In genomic region chr7:101393694-101394504, GRCm38 (mm10) we compare ENCODE assay signal across 8 mouse cellular contexts. TPM values are rescaled to one million over a fixed set of nuclear protein-coding genes. Genes with fewer than 3 reads are reported as not detected.
A peak's percentile ranks its signal among the peaks of the same experiment; 100 is the strongest.
DNase-seq lines count a peak whose midpoint lies in the region; ATAC-seq and TF ChIP-seq lines count a peak whose summit lies in the region.

No protein-coding gene starts in this region.

- H3K27me3 ChIP-seq in embryonic facial prominence, embryonic 10.5 days (replicated peaks; ENCODE audit: low read depth, poor library complexity, severe bottlenecking) = no peaks in the 10 kb centered on the region
- H3K27me3 ChIP-seq in heart, embryonic 15.5 days = no peaks in the 10 kb centered on the region
- H3K27me3 ChIP-seq in limb, embryonic 10.5 days (ENCODE audit: low read depth, poor library complexity, severe bottlenecking) = no peaks in the 10 kb centered on the region
- no peaks in the 10 kb centered on the region for H3K27me3 ChIP-seq in myocyte (ENCODE audit: control insufficient read depth, insufficient read depth, insufficient read length)

- H3K4me1 ChIP-seq in embryonic facial prominence, embryonic 10.5 days = peaks cover 38% of the 10 kb centered on the region
- H3K4me1 ChIP-seq in heart, embryonic 15.5 days (replicated peaks) = peaks cover 59% of the 10 kb centered on the region
- peaks cover 44% of the 10 kb centered on the region for H3K4me1 ChIP-seq in limb, embryonic 10.5 days

- peaks cover 18% of the 10 kb centered on the region; the same call in 1 of the 2 replicates for H3K36me3 ChIP-seq in embryonic facial prominence, embryonic 10.5 days (replicated peaks)
- peaks cover 28% of the 10 kb centered on the region for H3K36me3 ChIP-seq in heart, embryonic 15.5 days
- peaks cover 37% of the 10 kb centered on the region for H3K36me3 ChIP-seq in limb, embryonic 10.5 days
- peaks cover 5% of the 10 kb centered on the region for H3K36me3 ChIP-seq in myocyte (ENCODE audit: control insufficient read depth, insufficient read depth)

- no peaks in the 10 kb centered on the region for H3K79me2 ChIP-seq in myocyte (ENCODE audit: control insufficient read depth, insufficient read depth)

- ATAC-seq in heart, embryonic 15.5 days (replicated peaks; ENCODE audit: insufficient number of reproducible peaks, insufficient read depth, low FRiP score, low read depth) = peak; percentile 78

- DNase-seq in MN1 (ENCODE audit: low spot score) = peak; percentile 79
- peak; percentile 73 for DNase-seq in embryonic facial prominence, embryonic 10.5 days (ENCODE audit: low spot score)
- DNase-seq in limb, embryonic 10.5 days (ENCODE audit: low spot score) = peak; percentile 62
- no peak for DNase-seq in thymus, postnatal 25 days
- no peak for DNase-seq in layer of hippocampus, adult 11-12 months (ENCODE audit: low spot score)
- DNase-seq in thymus, postnatal 36 days = no peak

- H3K4me2 ChIP-seq in heart, embryonic 15.5 days = peak overlapping the region; percentile 57
- peak overlapping the region; percentile 64 for H3K4me2 ChIP-seq in myocyte (ENCODE audit: low read depth)

- H3K9me3 ChIP-seq in embryonic facial prominence, embryonic 10.5 days = no peaks in the 10 kb centered on the region
- H3K9me3 ChIP-seq in heart, embryonic 15.5 days (replicated peaks) = no peaks in the 10 kb centered on the region
- no peaks in the 10 kb centered on the region for H3K9me3 ChIP-seq in limb, embryonic 10.5 days (replicated peaks)

- no peak overlapping the region for H3ac ChIP-seq in myocyte (ENCODE audit: control insufficient read depth, insufficient read length)

- 37% methylated on average over 8 of the region's 8 CpGs for WGBS in embryonic facial prominence, embryonic 10.5 days
- 34% methylated on average over 8 of the region's 8 CpGs for WGBS in heart, embryonic 15.5 days
- WGBS in limb, embryonic 10.5 days = 34% methylated on average over 8 of the region's 8 CpGs

- peak overlapping the region; percentile 80 for H3K27ac ChIP-seq in embryonic facial prominence, embryonic 10.5 days (replicated peaks)
- peak overlapping the region; percentile 90 for H3K27ac ChIP-seq in heart, embryonic 15.5 days
- H3K27ac ChIP-seq in limb, embryonic 10.5 days = peak overlapping the region; percentile 85

- TF ChIP-seq POLR2A in myocyte (IDR thresholded peaks at IDR 0.05; ENCODE audit: insufficient read length, low read depth) = peak; percentile 45

- H3K9ac ChIP-seq in heart, embryonic 15.5 days = peak overlapping the region; percentile 43; the same call in 1 of the 2 replicates

- H3K4me3 ChIP-seq in embryonic facial prominence, embryonic 10.5 days = peak overlapping the region; percentile 27; the same call in 1 of the 2 replicates
- H3K4me3 ChIP-seq in heart, embryonic 15.5 days = peak overlapping the region; percentile 37
- peak overlapping the region; percentile 18 for H3K4me3 ChIP-seq in limb, embryonic 10.5 days
- no peak overlapping the region for H3K4me3 ChIP-seq in myocyte

TF ChIP-seq in myocyte, 11 proteins besides CTCF, POLR2A, EP300 and RAD21:
- TF ChIP-seq CEBPB (IDR thresholded peaks at IDR 0.05; ENCODE audit: insufficient read depth, poor library complexity, severe bottlenecking) = no peak
- no peak for TF ChIP-seq REST (IDR thresholded peaks at IDR 0.05; ENCODE audit: insufficient read depth, insufficient read length)
- no peak for TF ChIP-seq MYOG (IDR thresholded peaks at IDR 0.05; ENCODE audit: control insufficient read depth in 1 of 3, insufficient read depth in 1 of 3, insufficient read length in 2 of 3, low read depth in 2 of 3)
- TF ChIP-seq MAX (IDR thresholded peaks at IDR 0.05; ENCODE audit: low read depth) = no peak
- TF ChIP-seq TCF12 (IDR thresholded peaks at IDR 0.05; ENCODE audit: insufficient read depth, poor library complexity, severe bottlenecking) = no peak
- TF ChIP-seq E2F4 (IDR thresholded peaks at IDR 0.05; ENCODE audit: insufficient read depth) = no peak
- no peak for TF ChIP-seq SRF (IDR thresholded peaks at IDR 0.05; ENCODE audit: control insufficient read depth, insufficient read length, low read depth)
- no peak for TF ChIP-seq USF1 (IDR thresholded peaks at IDR 0.05; ENCODE audit: low read depth)

RNA-seq across cellular contexts. Expression of gene Gm45837, which starts 16.8 kb away (rescaled TPM):
- not detected in 2 replicates for polyA plus RNA-seq in embryonic facial prominence, embryonic 10.5 days (2016; fragmentation: Nextera tagmentation; extraction: Ambion mirVana)
- polyA plus RNA-seq in heart, embryonic 15.5 days (2015; fragmentation: Nextera tagmentation; extraction: Ambion mirVana) = not detected in 2 replicates
- polyA plus RNA-seq in limb, embryonic 10.5 days (2016; fragmentation: Nextera tagmentation; extraction: Ambion mirVana) = 0.06 TPM in 1 of 2 replicates, not detected in the other
- polyA plus RNA-seq in myocyte (2012; fragmentation: generic; extraction: Trizol) = 0.55 TPM

RNA-seq across cellular contexts. Expression of gene Pde2a, which starts 27.6 kb away (rescaled TPM):
- 21.7 and 22.5 TPM in 2 replicates for polyA plus RNA-seq in embryonic facial prominence, embryonic 10.5 days (2016; fragmentation: Nextera tagmentation; extraction: Ambion mirVana)
- polyA plus RNA-seq in heart, embryonic 15.5 days (2015; fragmentation: Nextera tagmentation; extraction: Ambion mirVana) = 16.3 and 21.9 TPM in 2 replicates
- 9.2 and 9.3 TPM in 2 replicates for polyA plus RNA-seq in limb, embryonic 10.5 days (2016; fragmentation: Nextera tagmentation; extraction: Ambion mirVana)
- 49.3 TPM for polyA plus RNA-seq in myocyte (2012; fragmentation: generic; extraction: Trizol)

RNA-seq across cellular contexts. Expression of gene Arap1, which starts 46.0 kb away (rescaled TPM):
- 15.4 and 17.4 TPM in 2 replicates for polyA plus RNA-seq in embryonic facial prominence, embryonic 10.5 days (2016; fragmentation: Nextera tagmentation; extraction: Ambion mirVana)
- 23.5 and 38.4 TPM in 2 replicates for polyA plus RNA-seq in heart, embryonic 15.5 days (2015; fragmentation: Nextera tagmentation; extraction: Ambion mirVana)
- polyA plus RNA-seq in limb, embryonic 10.5 days (2016; fragmentation: Nextera tagmentation; extraction: Ambion mirVana) = 13.1 and 20.5 TPM in 2 replicates
- 24.7 TPM for polyA plus RNA-seq in myocyte (2012; fragmentation: generic; extraction: Trizol)

Comparison
In these comparisons a context has a peak if more than half of its experiments do, and no peak if none do; other contexts are left out.
1. DNase-seq: peak in MN1 (single experiment), embryonic facial prominence, embryonic 10.5 days (single experiment) and limb, embryonic 10.5 days (single experiment); none in thymus, postnatal 25 days (single experiment), layer of hippocampus, adult 11-12 months (single experiment) and thymus, postnatal 36 days (0 of 2).
2. Peak in every context shown above with its lines, with median percentiles within 50 percentile points of each other: H3K27ac ChIP-seq.